Mouse (Mus musculus): ENCODE measurements at regions not wholly inside any gene's neighbourhood (a gene's known extent, or its start where the extent isn't known, plus 50 kb on each side); places are given as distances from the start of the nearest gene placed in this dataset.
"Not testable (repeated sequence)": the region's sequence is repeated elsewhere in the genome, so short reads cannot be mapped to it uniquely, and the experiment has no call there.

DNA sequence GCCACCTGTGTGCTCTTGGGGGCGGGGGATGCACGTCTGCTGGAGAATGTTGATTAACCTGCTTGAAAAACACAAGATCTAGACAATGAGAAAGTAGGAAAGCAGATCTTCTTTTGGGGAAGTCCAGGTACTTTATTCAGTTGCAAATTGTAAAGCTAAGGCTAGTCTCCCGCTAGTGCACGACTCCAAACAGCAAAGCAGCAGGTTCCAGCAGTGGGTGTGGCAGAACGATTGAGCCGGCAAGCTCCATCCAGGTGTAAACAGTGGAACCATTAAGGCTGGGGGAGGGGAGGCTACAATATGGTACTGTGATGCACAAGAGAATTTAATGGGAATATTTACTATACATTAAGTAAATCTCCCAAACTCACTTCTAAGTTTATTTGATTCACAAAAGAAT lies 448.6 kb upstream of the Cobl start:
- H3K27me3 ChIP-seq (ENCODE audit: control insufficient read depth, insufficient read depth, low read length); H3K4me1 ChIP-seq (ENCODE audit: control insufficient read depth, insufficient read depth); H3K36me3 ChIP-seq (replicated peaks; ENCODE audit: control insufficient read depth, insufficient read depth, low read length); H3K9me3 ChIP-seq (replicated peaks; ENCODE audit: control insufficient read depth, low read length); H3K27ac ChIP-seq (ENCODE audit: low read depth); ATAC-seq (ENCODE audit: insufficient read depth, low read depth); H3K4me2 ChIP-seq (ENCODE audit: low read depth, low read length); DNase-seq (ENCODE audit: low spot score); H3K9ac ChIP-seq (replicated peaks; ENCODE audit: low read depth, low read length); H3K4me3 ChIP-seq (ENCODE audit: low read depth, low read length): not testable (repeated sequence)
- WGBS, result 57% methylated on average over 6 of the region's 6 CpGs

GRCm38 (mm10) chr11:12873712-12874111 lies 409.0 kb upstream of the Cobl start:
- Histone ChIP-seq H3K27me3 (ENCODE audit: control insufficient read depth, insufficient read depth, low read length) (no peaks in the 10 kb centered on the region), H3K4me3 (ENCODE audit: low read depth, low read length) (no peak overlapping the region), H3K4me2 (ENCODE audit: low read depth, low read length) (no peak overlapping the region), H3K36me3 (replicated peaks; ENCODE audit: control insufficient read depth, insufficient read depth, low read length) (no peaks in the 10 kb centered on the region), H3K4me1 (ENCODE audit: control insufficient read depth, insufficient read depth) (no peaks in the 10 kb centered on the region), H3K27ac (ENCODE audit: low read depth) (no peak overlapping the region), H3K9ac (replicated peaks; ENCODE audit: low read depth, low read length) (no peak overlapping the region), H3K9me3 (replicated peaks; ENCODE audit: control insufficient read depth, low read length) (no peaks in the 10 kb centered on the region)
- ATAC-seq (ENCODE audit: insufficient read depth, low read depth) (no peak), DNase-seq (ENCODE audit: low spot score) (no peak)
- WGBS, result 65% methylated on average over 1 of the region's 1 CpGs
- TF ChIP-seq CTCF (IDR thresholded peaks at IDR 0.05; ENCODE audit: low read depth) (no peak), EP300 (IDR thresholded peaks at IDR 0.05; ENCODE audit: low read depth) (no peak)

DNA sequence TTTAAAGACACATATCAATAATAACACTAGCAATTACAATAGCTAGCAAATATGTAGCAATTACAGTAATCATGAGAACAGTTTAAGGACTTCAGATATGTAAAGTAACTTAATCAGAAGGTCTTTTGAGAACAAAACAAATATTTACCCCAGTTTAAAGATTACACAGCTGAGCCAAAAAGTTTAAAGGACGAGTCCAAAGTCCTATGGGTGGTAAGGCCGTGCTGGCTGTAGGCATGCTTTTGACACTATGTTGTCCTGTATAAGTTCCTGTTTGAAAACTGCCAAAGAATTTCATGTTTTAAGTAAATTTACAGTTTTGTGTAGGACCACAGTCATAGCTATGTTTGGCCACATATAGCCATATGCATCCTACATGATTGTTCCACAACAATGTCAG lies 408.0 kb upstream of the Cobl start:
- H3K36me3 ChIP-seq (replicated peaks; ENCODE audit: control insufficient read depth, insufficient read depth, low read length), result no peaks in the 10 kb centered on the region
- 76% methylated on average over 2 of the region's 2 CpGs for WGBS
- H3K27me3 ChIP-seq (ENCODE audit: control insufficient read depth, insufficient read depth, low read length), result no peaks in the 10 kb centered on the region
- DNase-seq (ENCODE audit: low spot score) (no peak), ATAC-seq (ENCODE audit: insufficient read depth, low read depth) (no peak)
- TF ChIP-seq CTCF (IDR thresholded peaks at IDR 0.05; ENCODE audit: low read depth) (no peak), EP300 (IDR thresholded peaks at IDR 0.05; ENCODE audit: low read depth) (no peak)
- no peaks in the 10 kb centered on the region for H3K4me1 ChIP-seq (ENCODE audit: control insufficient read depth, insufficient read depth)
- no peak overlapping the region for H3K27ac ChIP-seq (ENCODE audit: low read depth)
- H3K9ac ChIP-seq (replicated peaks; ENCODE audit: low read depth, low read length), result no peak overlapping the region
- H3K4me3 ChIP-seq (ENCODE audit: low read depth, low read length), result no peak overlapping the region
- no peak overlapping the region for H3K4me2 ChIP-seq (ENCODE audit: low read depth, low read length)
- H3K9me3 ChIP-seq (replicated peaks; ENCODE audit: control insufficient read depth, low read length), result no peaks in the 10 kb centered on the region

DNA sequence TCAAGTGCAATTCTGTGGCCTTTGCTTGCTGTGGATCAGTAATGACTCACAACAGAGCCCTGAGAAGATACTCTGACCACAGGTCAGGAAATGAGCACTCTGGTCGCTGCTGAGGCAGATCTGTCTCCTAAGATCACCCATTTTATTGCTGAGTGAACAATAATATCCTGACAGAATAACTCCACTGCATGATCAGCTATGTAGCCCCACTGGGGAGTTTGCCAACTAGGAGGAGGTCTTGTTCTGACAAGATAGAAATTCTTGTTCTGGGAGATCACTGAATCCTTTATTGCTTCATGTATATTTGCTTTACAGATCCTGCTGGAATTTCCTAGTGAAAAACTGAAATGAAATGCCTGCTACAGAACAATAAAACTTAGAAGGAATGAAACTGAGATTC lies 407.6 kb upstream of the Cobl start:
- WGBS, result 31% methylated on average over 1 of the region's 1 CpGs
- Histone ChIP-seq H3K9me3 (replicated peaks; ENCODE audit: control insufficient read depth, low read length) (no peaks in the 10 kb centered on the region), H3K9ac (replicated peaks; ENCODE audit: low read depth, low read length) (no peak overlapping the region), H3K4me3 (ENCODE audit: low read depth, low read length) (no peak overlapping the region), H3K27ac (ENCODE audit: low read depth) (no peak overlapping the region), H3K4me2 (ENCODE audit: low read depth, low read length) (no peak overlapping the region), H3K4me1 (ENCODE audit: control insufficient read depth, insufficient read depth) (no peaks in the 10 kb centered on the region), H3K27me3 (ENCODE audit: control insufficient read depth, insufficient read depth, low read length) (no peaks in the 10 kb centered on the region), H3K36me3 (replicated peaks; ENCODE audit: control insufficient read depth, insufficient read depth, low read length) (no peaks in the 10 kb centered on the region)
- DNase-seq (ENCODE audit: low spot score) (no peak), ATAC-seq (ENCODE audit: insufficient read depth, low read depth) (no peak)
- TF ChIP-seq CTCF (IDR thresholded peaks at IDR 0.05; ENCODE audit: low read depth) (no peak), EP300 (IDR thresholded peaks at IDR 0.05; ENCODE audit: low read depth) (no peak)

DNA sequence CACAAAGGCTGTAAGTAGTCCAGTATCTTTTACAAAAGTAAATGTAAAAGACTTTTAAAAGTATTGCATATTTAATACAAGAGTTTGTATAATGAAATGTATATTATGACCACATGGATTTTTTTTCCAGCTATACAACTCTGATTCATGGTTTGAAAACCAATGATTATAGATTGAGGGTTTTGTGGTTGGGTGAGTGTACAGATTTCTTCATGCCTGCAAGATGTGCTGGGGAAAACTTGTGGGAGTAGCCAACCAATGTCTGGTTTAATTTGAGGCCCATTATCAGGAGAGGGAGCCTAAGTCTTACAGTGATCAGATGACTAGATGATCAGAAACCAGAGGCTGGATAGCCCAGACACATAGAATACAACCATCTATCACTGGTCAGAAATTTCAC lies 402.8 kb upstream of the Cobl start:
- no peak overlapping the region for H3K27ac ChIP-seq (ENCODE audit: low read depth)
- TF ChIP-seq EP300 (IDR thresholded peaks at IDR 0.05; ENCODE audit: low read depth), result no peak
- no peak for TF ChIP-seq CTCF (IDR thresholded peaks at IDR 0.05; ENCODE audit: low read depth)
- H3K9me3 ChIP-seq (replicated peaks; ENCODE audit: control insufficient read depth, low read length), result no peaks in the 10 kb centered on the region
- ATAC-seq (ENCODE audit: insufficient read depth, low read depth) (no peak), DNase-seq (ENCODE audit: low spot score) (no peak)
- H3K4me1 ChIP-seq (ENCODE audit: control insufficient read depth, insufficient read depth), result no peaks in the 10 kb centered on the region
- no peaks in the 10 kb centered on the region for H3K36me3 ChIP-seq (replicated peaks; ENCODE audit: control insufficient read depth, insufficient read depth, low read length)
- H3K4me2 ChIP-seq (ENCODE audit: low read depth, low read length), result no peak overlapping the region
- no peak overlapping the region for H3K4me3 ChIP-seq (ENCODE audit: low read depth, low read length)
- H3K27me3 ChIP-seq (ENCODE audit: control insufficient read depth, insufficient read depth, low read length), result no peaks in the 10 kb centered on the region
- H3K9ac ChIP-seq (replicated peaks; ENCODE audit: low read depth, low read length), result no peak overlapping the region

DNA sequence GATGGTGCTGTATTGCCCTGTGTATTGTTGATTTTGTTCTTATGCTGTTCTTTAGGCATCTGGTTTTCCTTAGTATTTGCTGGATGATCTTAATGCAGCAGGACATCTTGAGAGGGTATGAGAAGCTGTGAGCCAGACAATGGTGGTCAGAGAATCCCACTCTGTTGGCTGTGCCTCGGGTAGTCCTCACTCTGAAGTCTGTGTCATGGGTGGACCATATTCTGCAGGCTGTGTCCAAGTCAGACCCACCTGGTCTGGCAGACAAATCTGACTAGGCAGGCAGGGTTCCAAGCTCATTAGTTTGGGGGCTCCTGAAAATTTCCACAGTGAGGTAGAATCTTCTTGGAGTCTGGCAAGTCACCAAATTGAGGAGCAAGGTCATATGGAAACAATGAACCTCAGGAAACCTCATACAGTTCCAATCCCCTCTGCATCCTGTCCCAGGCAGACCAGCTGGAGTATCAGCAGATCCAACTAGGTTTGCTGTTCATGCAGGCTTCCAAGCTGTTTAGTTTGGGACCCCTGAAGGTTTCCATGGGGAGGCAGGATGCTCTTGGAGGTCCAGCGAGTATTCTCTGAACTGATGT lies 400.4 kb upstream of the Cobl start:
- WGBS, result 73% methylated on average over 2 of the region's 2 CpGs
- DNase-seq (ENCODE audit: low spot score) (no peak), ATAC-seq (ENCODE audit: insufficient read depth, low read depth) (no peak)
- TF ChIP-seq EP300 (IDR thresholded peaks at IDR 0.05; ENCODE audit: low read depth), result no peak
- TF ChIP-seq CTCF (IDR thresholded peaks at IDR 0.05; ENCODE audit: low read depth), result no peak
- no peak overlapping the region for H3K4me2 ChIP-seq (ENCODE audit: low read depth, low read length)
- no peak overlapping the region for H3K4me3 ChIP-seq (ENCODE audit: low read depth, low read length)
- no peaks in the 10 kb centered on the region for H3K9me3 ChIP-seq (replicated peaks; ENCODE audit: control insufficient read depth, low read length)
- no peak overlapping the region for H3K9ac ChIP-seq (replicated peaks; ENCODE audit: low read depth, low read length)
- H3K36me3 ChIP-seq (replicated peaks; ENCODE audit: control insufficient read depth, insufficient read depth, low read length), result no peaks in the 10 kb centered on the region
- H3K27ac ChIP-seq (ENCODE audit: low read depth), result no peak overlapping the region
- no peaks in the 10 kb centered on the region for H3K4me1 ChIP-seq (ENCODE audit: control insufficient read depth, insufficient read depth)
- H3K27me3 ChIP-seq (ENCODE audit: control insufficient read depth, insufficient read depth, low read length), result no peaks in the 10 kb centered on the region

Measured in heart, postnatal 0 days (tissue).